Mouse (Mus musculus) left cerebral cortex, postnatal 14 days (tissue): ENCODE results near the gene Srgap2. TPM values are rescaled to one million over a fixed set of nuclear protein-coding genes. Genes with fewer than 3 reads are reported as not detected.

ENCODE experiments used
- DNase-seq, 2 experiments: peaks; one replicate each; pipeline ENCODE4 v3.0.0; 2021 to 2022; ENCODE audit warnings: low spot score in 2 of 2, mixed read lengths in 1 of 2
- intact Hi-C: fragments of 180-260 bp; cut with DNase I; formaldehyde crosslinking; loops from one replicate; pipeline ENCODE4 v1.15.1; 2025
- microRNA-seq, 2 experiments: library from miRNA; unstranded; fragments of <30 nt; microRNA quantifications; one replicate each; pipeline ENCODE4 v1.2.0; 2022
- total RNA-seq, 2 experiments: library from RNA; stranded (reverse); gene quantifications; 2 replicates each; pipeline ENCODE4 v1.2.3; 2021

Gene Srgap2
- total RNA-seq, 2 experiments from 2014 or later, result 101 to 106 TPM

DNA sequence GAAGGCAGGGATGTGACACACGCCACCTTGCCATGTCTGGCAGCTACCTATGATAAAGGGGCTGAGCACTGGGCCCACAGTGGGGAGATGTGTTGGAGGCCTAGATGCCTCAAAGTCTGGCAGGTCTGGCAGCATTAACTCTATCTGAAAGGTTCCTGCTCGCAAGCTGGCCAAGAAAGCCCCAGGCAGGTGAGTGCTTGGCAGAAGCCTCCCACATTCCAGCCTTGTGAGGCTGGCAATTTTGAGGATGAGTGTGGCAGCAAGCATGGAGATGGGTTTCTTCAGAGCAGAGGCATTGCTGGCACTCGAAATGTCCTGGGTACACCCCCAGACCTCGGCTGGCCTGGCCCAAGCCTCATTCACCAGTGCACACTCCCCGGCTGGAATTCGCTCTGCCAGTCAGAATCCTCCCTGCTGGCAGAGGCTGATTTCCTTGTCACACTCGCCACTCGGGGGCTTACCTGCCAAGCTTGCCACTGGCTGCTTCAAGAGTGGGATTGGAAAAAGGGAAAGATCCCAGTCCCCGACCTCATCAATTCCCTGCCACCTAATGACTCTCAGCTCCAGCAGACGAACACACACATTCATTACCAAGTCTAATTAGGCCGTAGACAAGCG lies 287.5 kb downstream of the Srgap2 start:
- intact Hi-C loops, result no loop called here
- no peak for DNase-seq

- intact Hi-C loops, result no loop called here
- DNase-seq, result no peak
Observed at GRCm38 (mm10) chr1:131238931-131239381, 288.2 kb downstream of the Srgap2 start.

DNA sequence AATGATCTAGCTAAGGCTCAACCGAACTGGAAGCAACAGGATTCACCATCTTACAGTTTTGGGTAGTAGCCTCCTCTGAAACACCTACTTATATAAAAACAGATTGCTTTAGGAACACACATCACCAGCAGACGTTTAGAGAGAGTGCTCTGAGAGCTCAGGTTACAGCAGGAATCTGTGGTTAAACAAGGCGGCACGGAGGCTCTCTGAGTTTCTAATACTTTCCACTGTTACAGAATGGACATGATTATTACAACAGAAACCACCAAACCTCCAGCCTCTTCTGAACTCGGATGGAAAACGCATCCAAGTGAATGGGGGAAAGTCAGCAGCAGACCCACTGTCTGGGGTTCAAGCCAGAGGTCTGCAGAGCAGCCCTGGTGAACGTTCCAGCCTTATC lies 291.1 kb downstream of the Srgap2 start:
- no peak for DNase-seq
- intact Hi-C loops, result no loop called here

Small RNA genes lying within 50 kb of the gene (microRNA-seq; reads per million reads assigned to microRNA genes)
- gene Gm24273, result 0 reads per million in 2 experiments

Other genes starting within 250 kb of the Srgap2 start
- gene Ikbke, start 247.7 kb downstream of the Srgap2 start, total RNA-seq, result 1 to 10 TPM; 1.5 TPM
- 1 to 10 TPM in 1 of 2 experiments, under 1 TPM in 1; 0.99 to 2.1 TPM for gene Fam72a, start 551 bp upstream of the Srgap2 start, total RNA-seq
- gene Avpr1b, start 71.9 kb upstream of the Srgap2 start, total RNA-seq, result not detected
- gene Ctse, start 111.0 kb upstream of the Srgap2 start, total RNA-seq, result under 1 TPM; 0.15 to 0.21 TPM
- 1 to 10 TPM; 2.7 to 3.8 TPM for gene Rab7b, start 161.3 kb upstream of the Srgap2 start, total RNA-seq
- under 1 TPM; 0.21 to 0.42 TPM for gene Slc26a9, start 216.7 kb upstream of the Srgap2 start, total RNA-seq